Mouse (Mus musculus) CH12.LX (cell line): ENCODE data around the gene Taldo1. TPM values are rescaled to one million over a fixed set of nuclear protein-coding genes. Genes with fewer than 3 reads are reported as not detected.

Experiments
- DNase-seq: peaks from one replicate; pipeline ENCODE4 v3.0.0-alpha.2; 2013; ENCODE audit errors: extremely low read depth
- H3K27ac ChIP-seq: 2 replicates; pipeline ENCODE4 v1.5.1; 2012; ENCODE audit warnings: low read depth, mild to moderate bottlenecking, control low read depth, moderate library complexity; ENCODE audit not compliant: insufficient read depth
- H3K27me3 ChIP-seq: replicated peaks from 2 replicates; pipeline ENCODE3; 2012; ENCODE audit warnings: inconsistent platforms
- H3K36me3 ChIP-seq, 2 experiments: replicated peaks in 1 of 2; 2 replicates each; pipeline versions ENCODE3 to v1.6.1; 2012; ENCODE audit warnings: inconsistent platforms in 1 of 2, low read length in 1 of 2, mild to moderate bottlenecking in 1 of 2, mixed read lengths in 1 of 2, moderate library complexity in 1 of 2; ENCODE audit not compliant: control insufficient read depth in 1 of 2, insufficient read depth in 1 of 2
- H3K4me1 ChIP-seq, 2 experiments: 2 replicates each; pipeline ENCODE4 v1.6.1; 2012; ENCODE audit warnings: inconsistent platforms in 1 of 2, moderate library complexity in 1 of 2; ENCODE audit not compliant: insufficient read depth in 2 of 2, control insufficient read depth in 1 of 2
- H3K4me2 ChIP-seq: 2 replicates; pipeline ENCODE4 v1.6.1; 2012; ENCODE audit warnings: low read depth, mild to moderate bottlenecking, control low read depth; ENCODE audit not compliant: poor library complexity, insufficient read depth, severe bottlenecking
- H3K4me3 ChIP-seq, 3 experiments: fragments of 150-350 bp in 1 of 3; sonication (generic) in 1 of 3; replicated peaks in 1 of 3; 2 replicates each; pipeline versions ENCODE3 to v1.5.1; 2011 to 2012; ENCODE audit warnings: low read depth in 2 of 3, low read length in 2 of 3, mild to moderate bottlenecking in 2 of 3, moderate library complexity in 2 of 3, control low read depth in 1 of 3, improper control_type of control experiment in 1 of 3, inconsistent platforms in 1 of 3, mixed read lengths in 1 of 3; ENCODE audit not compliant: poor library complexity in 1 of 3
- H3K79me2 ChIP-seq: replicated peaks from 2 replicates; pipeline ENCODE4 v1.6.1; 2012; ENCODE audit warnings: mild to moderate bottlenecking, moderate library complexity; ENCODE audit not compliant: control insufficient read depth, poor library complexity, insufficient read depth, severe bottlenecking; ENCODE audit errors: extremely low read depth
- H3K9ac ChIP-seq: 2 replicates; pipeline ENCODE4 v1.6.1; 2012; ENCODE audit warnings: low read depth, mild to moderate bottlenecking, control low read depth, moderate library complexity; ENCODE audit not compliant: insufficient read depth
- H3K9me3 ChIP-seq: replicated peaks from 2 replicates; pipeline ENCODE3; 2012; ENCODE audit warnings: low read length, inconsistent platforms, mixed read lengths
- CHD1 ChIP-seq: IDR thresholded peaks from 2 replicates; pipeline ENCODE4 v1.6.1; 2012; ENCODE audit warnings: low read depth, low read length, improper control_type of control experiment, inconsistent platforms
- CTCF ChIP-seq, 2 experiments: IDR thresholded peaks in 1 of 2; conservative IDR thresholded peaks in 1 of 2; 2 replicates each; pipeline ENCODE4 v1.5.1; 2011 to 2012; ENCODE audit warnings: low read depth in 2 of 2, low read length in 2 of 2, improper control_type of control experiment in 1 of 2, inconsistent platforms in 1 of 2, mild to moderate bottlenecking in 1 of 2, moderate library complexity in 1 of 2
- E2F4 ChIP-seq: IDR thresholded peaks from 2 replicates; pipeline ENCODE4 v1.6.1; 2011; ENCODE audit warnings: low read depth, low read length, improper control_type of control experiment; ENCODE audit not compliant: insufficient replicate concordance
- EP300 ChIP-seq: IDR thresholded peaks from 2 replicates; pipeline ENCODE4 v1.6.1; 2011; ENCODE audit warnings: low read length, improper control_type of control experiment
- ETS1 ChIP-seq: conservative IDR thresholded peaks from 2 replicates; pipeline ENCODE4 v1.6.1; 2012; ENCODE audit warnings: low read depth, mild to moderate bottlenecking, inconsistent platforms, low read length, improper control_type of control experiment, moderate library complexity
- GABPA ChIP-seq: IDR thresholded peaks from 2 replicates; pipeline ENCODE4 v1.6.1; 2012; ENCODE audit warnings: low read depth, low read length, improper control_type of control experiment, inconsistent platforms; ENCODE audit not compliant: insufficient replicate concordance
- JUN ChIP-seq: IDR thresholded peaks from 2 replicates; pipeline ENCODE4 v1.6.1; 2011; ENCODE audit warnings: low read depth, mild to moderate bottlenecking, low read length, improper control_type of control experiment, moderate library complexity; ENCODE audit not compliant: insufficient read depth
- JUND ChIP-seq: conservative IDR thresholded peaks from 2 replicates; pipeline ENCODE4 v1.6.1; 2011; ENCODE audit warnings: low read depth, low read length, improper control_type of control experiment
- KAT2A ChIP-seq: IDR thresholded peaks from 2 replicates; pipeline ENCODE4 v1.6.1; 2012; ENCODE audit warnings: low read length, improper control_type of control experiment, inconsistent platforms; ENCODE audit not compliant: insufficient replicate concordance
- MAFK ChIP-seq: IDR thresholded peaks from 2 replicates; pipeline ENCODE4 v1.6.1; 2011; ENCODE audit warnings: low read length, improper control_type of control experiment; ENCODE audit not compliant: insufficient replicate concordance
- MAX ChIP-seq: IDR thresholded peaks from 2 replicates; pipeline ENCODE4 v1.6.1; 2011; ENCODE audit warnings: low read length, improper control_type of control experiment
- MAZ ChIP-seq: IDR thresholded peaks from 2 replicates; pipeline ENCODE4 v1.6.1; 2012; ENCODE audit warnings: low read depth, mild to moderate bottlenecking, inconsistent platforms, low read length, improper control_type of control experiment, moderate library complexity
- MEF2A ChIP-seq: IDR thresholded peaks from 2 replicates; pipeline ENCODE4 v1.6.1; 2014; ENCODE audit warnings: low read depth, mild to moderate bottlenecking, inconsistent platforms, low read length, improper control_type of control experiment, borderline replicate concordance
- MXI1 ChIP-seq: IDR thresholded peaks from 2 replicates; pipeline ENCODE4 v1.6.1; 2011; ENCODE audit warnings: mild to moderate bottlenecking, low read depth, low read length, improper control_type of control experiment
- MYC ChIP-seq: IDR thresholded peaks from 2 replicates; pipeline ENCODE4 v1.6.1; 2011; ENCODE audit warnings: low read depth, mild to moderate bottlenecking, improper control_type of control experiment, low read length
- PAX5 ChIP-seq: IDR thresholded peaks from 2 replicates; pipeline ENCODE4 v1.6.1; 2012; ENCODE audit warnings: low read length, inconsistent platforms, mixed read lengths
- POLR2A ChIP-seq: IDR thresholded peaks from 2 replicates; pipeline ENCODE4 v1.6.1; 2011; ENCODE audit warnings: low read depth, mild to moderate bottlenecking, improper control_type of control experiment, low read length
- SIN3A ChIP-seq: IDR thresholded peaks from 2 replicates; pipeline ENCODE4 v1.6.1; 2012; ENCODE audit warnings: low read length, improper control_type of control experiment, inconsistent platforms
- SMC3 ChIP-seq: IDR thresholded peaks from 2 replicates; pipeline ENCODE4 v1.6.1; 2011; ENCODE audit warnings: low read depth, low read length, improper control_type of control experiment
- TBP ChIP-seq: conservative IDR thresholded peaks from 2 replicates; pipeline ENCODE4 v1.6.1; 2011; ENCODE audit warnings: low read depth, low read length, improper control_type of control experiment
- TCF12 ChIP-seq: IDR thresholded peaks from 2 replicates; pipeline ENCODE4 v1.6.1; 2014; ENCODE audit warnings: low read depth, mild to moderate bottlenecking, inconsistent platforms, low read length, improper control_type of control experiment
- UBTF ChIP-seq: IDR thresholded peaks from 2 replicates; pipeline ENCODE4 v1.6.1; 2012; ENCODE audit warnings: low read depth, mild to moderate bottlenecking, inconsistent platforms, low read length, improper control_type of control experiment, moderate library complexity
- USF1 ChIP-seq: IDR thresholded peaks from 2 replicates; pipeline ENCODE4 v1.6.1; 2014; ENCODE audit warnings: low read depth, mild to moderate bottlenecking, inconsistent platforms, low read length, improper control_type of control experiment
- ZKSCAN1 ChIP-seq: IDR thresholded peaks from 2 replicates; pipeline ENCODE4 v1.6.1; 2012; ENCODE audit warnings: low read depth, inconsistent platforms, low read length, improper control_type of control experiment, borderline replicate concordance
- ZMIZ1 ChIP-seq: IDR thresholded peaks from 2 replicates; pipeline ENCODE4 v1.6.1; 2012; ENCODE audit warnings: low read depth, mild to moderate bottlenecking, inconsistent platforms, low read length, improper control_type of control experiment
- ZNF384 ChIP-seq: IDR thresholded peaks from 2 replicates; pipeline ENCODE4 v1.6.1; 2012; ENCODE audit warnings: low read depth, low read length, improper control_type of control experiment, inconsistent platforms
- dilution Hi-C: fragments of 300-500 bp; cut with MboI; formaldehyde crosslinking; loops from 2 replicates; pipeline ENCODE4 v1.14.3; 2020; ENCODE audit warnings: low sequenced_read_pairs; ENCODE audit not compliant: extremely low pct_unique_long_range_greater_than_20kb, extremely low pct_ligation_motif_present
- in situ Hi-C: fragments of 300-500 bp; cut with MboI; formaldehyde crosslinking; loops from 3 replicates; pipeline ENCODE4 v1.14.3; 2019; ENCODE audit warnings: low sequenced_read_pairs, low pct_ligation_motif_present, low pct_unique_long_range_greater_than_20kb, mixed read lengths
- polyA plus RNA-seq: library from polyadenylated mRNA; unstranded; fragments of >175 nt; gene quantifications from 2 replicates; pipeline ENCODE4 v1.2.1, GENCODE M21; 2012; ENCODE audit warnings: low read depth; ENCODE audit not compliant: insufficient read length
- total RNA-seq, 2 experiments: library from RNA; depleted of rRNA; stranded (reverse); fragments of 300-350 nt in 1 of 2; fragments of >200 nt in 1 of 2; gene quantifications; 2 replicates each; pipeline ENCODE4 v1.2.3; 2012 to 2014

The Taldo1 gene
- total and polyA plus RNA-seq, 3 experiments, result 129 to 228 (median 188) TPM

- dilution Hi-C loops, result no loop called here
- no peaks in the 10 kb centered on the region for H3K36me3 ChIP-seq
- H3K4me1 ChIP-seq, result peaks cover 0 to 3% of the 10 kb centered on the region in 2 experiments; a peak in 2 of 4 replicates
- H3K27ac ChIP-seq, result no peak overlapping the region
- H3K27me3 ChIP-seq, result peaks cover 2% of the 10 kb centered on the region
- DNase-seq, result no peak
- H3K4me3 ChIP-seq, result no peak overlapping the region
- H3K9me3 ChIP-seq, result no peaks in the 10 kb centered on the region
- no peak overlapping the region for H3K4me2 ChIP-seq
- H3K79me2 ChIP-seq, result no peaks in the 10 kb centered on the region
- no peak for TF ChIP-seq EP300
- no peak for TF ChIP-seq GABPA
- no peak for TF ChIP-seq UBTF
- no peak for TF ChIP-seq TBP
- TF ChIP-seq MAZ, result no peak
- no peak for TF ChIP-seq ZMIZ1
- TF ChIP-seq PAX5, result no peak
- TF ChIP-seq ZNF384, result no peak
- TF ChIP-seq TCF12, result no peak
- TF ChIP-seq E2F4, result no peak
- TF ChIP-seq MXI1, result no peak
- TF ChIP-seq USF1, result no peak
- no peak for TF ChIP-seq CHD1
- no peak for TF ChIP-seq SMC3
- no peak for TF ChIP-seq JUND
- no peak for TF ChIP-seq CTCF (conservative IDR thresholded peaks at IDR 0.05 in 1 of 2, IDR thresholded peaks at IDR 0.05 in 1 of 2; ENCODE audit: low read depth in 2 of 2, low read length in 2 of 2)
- no peak overlapping the region for H3K9ac ChIP-seq
- in situ Hi-C loops, result no loop called here
These were observed 31.8 kb downstream of the Taldo1 start for GRCm38 (mm10) chr7:141423811-141424210.

GRCm38 (mm10) chr7:141426948-141427730 lies 35.1 kb downstream of the Taldo1 start:
- peaks cover 20 to 29% of the 10 kb centered on the region in 2 experiments for H3K36me3 ChIP-seq
- no peaks in the 10 kb centered on the region for H3K79me2 ChIP-seq
- TF ChIP-seq GABPA (no peak), ZNF384 (no peak), CTCF (conservative IDR thresholded peaks at IDR 0.05 in 1 of 2, IDR thresholded peaks at IDR 0.05 in 1 of 2; ENCODE audit: low read depth in 2 of 2, low read length in 2 of 2) (no peak), MEF2A (no peak), MYC (no peak), ZMIZ1 (no peak), MAFK (no peak), SIN3A (no peak), ETS1 (no peak), PAX5 (no peak), POLR2A (no peak), TBP (no peak), ZKSCAN1 (no peak), KAT2A (no peak), TCF12 (no peak), USF1 (no peak), JUN (no peak), MAX (no peak), UBTF (no peak)
- H3K9ac ChIP-seq, result no peak overlapping the region
- dilution Hi-C loops (no loop called here), in situ Hi-C loops (no loop called here)
- H3K4me1 ChIP-seq, result no peaks in the 10 kb centered on the region
- H3K4me2 ChIP-seq, result no peak overlapping the region
- H3K4me3 ChIP-seq, result no peak overlapping the region
- no peak for DNase-seq
- no peak overlapping the region for H3K27ac ChIP-seq
- H3K9me3 ChIP-seq, result no peaks in the 10 kb centered on the region
- H3K27me3 ChIP-seq, result peaks cover 2% of the 10 kb centered on the region
